Mouse (Mus musculus) layer of hippocampus, adult 8-10 months (tissue): ENCODE results near the gene Ell2. TPM values are rescaled to one million over a fixed set of nuclear protein-coding genes. Genes with fewer than 3 reads are reported as not detected.
"Not testable (repeated sequence)": the region's sequence is repeated elsewhere in the genome, so short reads cannot be mapped to it uniquely, and the experiment has no call there.

ENCODE experiments used
- DNase-seq, 2 experiments: peaks; one replicate each; pipeline ENCODE4 v3.0.0; 2022; ENCODE audit warnings: low spot score in 2 of 2
- total RNA-seq, 4 experiments: library from RNA; stranded (reverse); gene quantifications; 2 replicates each; pipeline ENCODE4 v1.2.4; 2022

Gene Ell2
- total RNA-seq, result 10 to 100 TPM; 28.0 to 33.6 (median 31.8) TPM

GRCm38 (mm10) chr13:75706457-75706856 lies at the start of gene Ell2:
TSS of gene Ell2 (plus strand) at chr13:75706757.
- no peak for DNase-seq

GRCm38 (mm10) chr13:75685438-75685837 lies 21.1 kb upstream of the Ell2 start:
- no peak for DNase-seq

- DNase-seq, result no peak
Observed at GRCm38 (mm10) chr13:75686995-75687394, 19.6 kb upstream of the Ell2 start.

GRCm38 (mm10) chr13:75691625-75692024 lies 14.9 kb upstream of the Ell2 start:
- no peak for DNase-seq

- no peak for DNase-seq
Observed at GRCm38 (mm10) chr13:75693081-75693480, 13.5 kb upstream of the Ell2 start.

GRCm38 (mm10) chr13:75702814-75703213 lies 3.7 kb upstream of the Ell2 start:
- DNase-seq, result no peak

- DNase-seq, result peak; percentile 84 to 91
Observed at GRCm38 (mm10) chr13:75706882-75707816, 592 bp downstream of the Ell2 start.

- DNase-seq, result peak in 1 of 2 experiments; percentile 39
Observed at GRCm38 (mm10) chr13:75707821-75708636, 1.5 kb downstream of the Ell2 start.

- peak in 1 of 2 experiments; percentile 25 for DNase-seq
Observed at GRCm38 (mm10) chr13:75708637-75709002, 2.1 kb downstream of the Ell2 start.

GRCm38 (mm10) chr13:75709026-75709778 lies 2.6 kb downstream of the Ell2 start:
- no peak for DNase-seq

- no peak for DNase-seq
Observed at GRCm38 (mm10) chr13:75710152-75710551, 3.6 kb downstream of the Ell2 start.

- not testable (repeated sequence) for DNase-seq
Observed at GRCm38 (mm10) chr13:75711517-75711916, 5.0 kb downstream of the Ell2 start.

GRCm38 (mm10) chr13:75712544-75712943 lies 6.0 kb downstream of the Ell2 start:
- DNase-seq, result not testable (repeated sequence)

GRCm38 (mm10) chr13:75714407-75714806 lies 7.8 kb downstream of the Ell2 start:
- DNase-seq, result no peak

- DNase-seq, result no peak
Observed at GRCm38 (mm10) chr13:75717638-75718302, 11.2 kb downstream of the Ell2 start.

GRCm38 (mm10) chr13:75718376-75718775 lies 11.8 kb downstream of the Ell2 start:
- DNase-seq, result no peak

GRCm38 (mm10) chr13:75719645-75720044 lies 13.1 kb downstream of the Ell2 start:
- no peak for DNase-seq

- DNase-seq, result no peak
Observed at GRCm38 (mm10) chr13:75726569-75727373, 20.2 kb downstream of the Ell2 start.

- DNase-seq, result no peak
Observed at GRCm38 (mm10) chr13:75727932-75728331, 21.4 kb downstream of the Ell2 start.

GRCm38 (mm10) chr13:75729834-75730233 lies 23.3 kb downstream of the Ell2 start:
- no peak for DNase-seq
